Mouse (Mus musculus) forebrain, embryonic 14.5 days (tissue): ENCODE measurements around the gene Nr1i2. TPM values are rescaled to one million over a fixed set of nuclear protein-coding genes. Genes with fewer than 3 reads are reported as not detected.
"Not testable (repeated sequence)": the region's sequence is repeated elsewhere in the genome, so short reads cannot be mapped to it uniquely, and the experiment has no call there.

Source experiments
- ATAC-seq: fragments of 200-750 bp; cut with Nextera tagmentation; 2 replicates; pipeline ENCODE4 v1.8.0; 2017; ENCODE audit warnings: mild to moderate bottlenecking, moderate library complexity
- DNase-seq: peaks from one replicate; pipeline ENCODE4 v3.0.0-alpha.2; 2015; ENCODE audit warnings: low spot score
- H3K27ac ChIP-seq: fragments of 300-500 bp; sonication (generic); 2 replicates; pipeline ENCODE4 v1.5.1; 2014; ENCODE audit warnings: low read depth, mild to moderate bottlenecking, control low read depth, low read length, moderate library complexity
- H3K27me3 ChIP-seq: fragments of 300-500 bp; sonication (generic); replicated peaks from 2 replicates; pipeline ENCODE4 v1.6.1; 2014; ENCODE audit warnings: low read length, control low read depth, mixed read lengths; ENCODE audit not compliant: control insufficient read depth, insufficient read depth
- H3K36me3 ChIP-seq: fragments of 300-500 bp; sonication (generic); 2 replicates; pipeline ENCODE4 v1.6.1; 2014; ENCODE audit warnings: low read length, control low read depth; ENCODE audit not compliant: control insufficient read depth, insufficient read depth
- H3K4me1 ChIP-seq: fragments of 300-500 bp; sonication (generic); 2 replicates; pipeline ENCODE4 v1.6.1; 2014; ENCODE audit warnings: antibody characterized with exemption, low read length, control low read depth; ENCODE audit not compliant: control insufficient read depth, insufficient read depth
- H3K4me2 ChIP-seq: fragments of 300-500 bp; sonication (generic); 2 replicates; pipeline ENCODE4 v1.6.1; 2014; ENCODE audit warnings: mild to moderate bottlenecking, control low read depth, low read length
- H3K4me3 ChIP-seq: fragments of 300-500 bp; sonication (generic); 2 replicates; pipeline ENCODE4 v1.5.1; 2014; ENCODE audit warnings: low read depth, low read length, control low read depth
- H3K9ac ChIP-seq: fragments of 300-500 bp; sonication (generic); 2 replicates; pipeline ENCODE4 v1.6.1; 2014; ENCODE audit warnings: mild to moderate bottlenecking, low read length, control low read depth, moderate library complexity
- H3K9me3 ChIP-seq: fragments of 300-500 bp; sonication (generic); replicated peaks from 2 replicates; pipeline ENCODE4 v1.6.1; 2016; ENCODE audit warnings: low read length, control low read depth, mixed read lengths; ENCODE audit not compliant: control insufficient read depth
- WGBS: fragments of 180-500 bp; shearing (Covaris S2); extraction: QIAGEN DNeasy Blood & Tissue Kit; methylation state at CpG from one replicate; pipeline ENCODE4 v1.1.7; 2014; 5-methylcytosine and 5-hydroxymethylcytosine counted together
- polyA plus RNA-seq: library from polyadenylated mRNA; unstranded; fragments of >200 nt; fragmentation: Nextera tagmentation; extraction: Ambion mirVana; gene quantifications from 2 replicates; pipeline ENCODE4 v1.2.1, GENCODE M21; 2014

The Nr1i2 gene
- polyA plus RNA-seq, result not detected in 2 replicates

DNA sequence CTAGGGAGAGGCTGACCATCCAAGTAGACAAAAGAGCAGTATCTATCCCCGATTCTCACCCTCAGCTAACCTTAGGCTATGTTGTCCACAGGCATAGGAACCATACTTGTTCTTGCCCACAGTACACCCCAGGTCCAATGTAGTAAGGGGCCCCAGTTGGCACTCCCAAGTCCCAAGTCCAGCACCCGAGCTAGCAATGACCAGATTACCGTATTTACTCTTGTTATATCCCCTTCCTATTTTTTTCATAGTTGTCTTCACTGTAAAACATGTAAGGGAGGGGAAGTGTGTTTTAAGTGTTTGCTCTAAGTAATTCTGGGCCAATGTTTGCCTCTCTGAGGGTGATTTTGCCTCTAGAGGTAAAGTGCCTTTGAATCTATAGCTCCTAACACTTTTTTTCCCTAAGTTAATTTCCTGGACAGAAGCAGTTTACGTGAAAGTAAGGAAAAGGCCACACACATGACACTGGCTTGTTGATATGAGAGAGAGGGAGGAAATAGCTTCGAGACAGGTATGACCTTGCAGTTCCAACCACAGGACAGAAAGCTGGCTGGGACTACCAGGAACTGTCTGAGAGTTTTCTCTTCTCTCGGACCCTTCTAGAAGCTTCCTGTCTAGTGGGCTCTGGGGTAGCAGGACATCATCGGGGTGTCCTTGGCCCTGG, at the start of gene Nr1i2:
TSS of gene Nr1i2 (minus strand) at position 140 of the 664 bp plus-strand sequence.
- Histone ChIP-seq H3K4me3 (no peak within 1 kb of the TSS), H3K27me3 (no peaks in the 10 kb centered on the region), H3K27ac (no peak within 1 kb of the TSS), H3K4me1 (no peaks in the 10 kb centered on the region), H3K36me3 (no peaks in the 10 kb centered on the region), H3K9ac (no peak within 1 kb of the TSS), H3K9me3 (no peaks in the 10 kb centered on the region), H3K4me2 (no peak within 1 kb of the TSS)
- ATAC-seq (no peak), DNase-seq (no peak)
- WGBS, result 72% methylated on average over 7 of the region's 7 CpGs

DNA sequence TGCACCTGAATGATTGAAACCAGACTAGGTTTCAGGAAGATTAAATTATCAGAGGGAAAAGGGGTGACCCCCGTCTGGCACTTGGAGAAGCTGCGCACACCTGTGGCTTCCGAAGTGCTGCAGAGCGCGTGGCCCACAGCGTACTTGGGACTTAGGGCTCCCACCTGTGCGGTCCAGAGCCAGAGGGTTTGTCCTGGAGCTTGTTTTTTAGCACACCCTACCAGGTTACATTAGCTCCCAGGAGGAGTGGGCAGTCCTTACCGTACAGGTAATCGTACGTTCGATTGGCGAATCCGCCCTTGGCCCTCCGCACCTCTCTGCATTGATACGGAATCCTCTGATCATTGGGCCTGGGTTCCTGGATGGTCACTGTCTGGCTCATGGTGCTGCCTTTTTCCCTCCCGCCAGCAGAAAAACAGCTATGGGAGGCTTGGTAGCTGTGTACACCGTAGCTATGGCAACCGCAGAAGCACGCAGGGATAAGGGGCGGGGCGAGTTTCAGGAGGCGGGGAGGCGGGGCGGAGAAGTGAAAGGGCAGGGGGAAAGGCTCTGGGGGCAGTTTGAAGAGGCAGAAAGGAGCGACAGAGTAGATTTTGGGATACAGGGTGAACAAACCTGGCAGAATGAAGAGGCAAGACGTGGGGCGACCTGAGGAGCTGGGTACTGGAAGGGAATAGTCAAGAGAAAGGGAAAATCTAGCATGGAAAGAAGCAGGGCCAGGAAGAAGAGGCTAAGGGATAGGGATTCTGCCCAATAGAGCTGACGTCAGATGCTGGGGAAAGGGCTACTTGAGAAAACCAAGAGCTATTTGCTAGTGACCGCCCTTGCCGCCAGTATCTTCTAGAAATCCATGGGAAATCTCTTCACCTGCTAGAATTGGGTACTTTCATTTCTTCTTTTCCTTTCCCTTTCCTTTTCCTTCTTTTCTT, 47.0 kb upstream of the Nr1i2 start, which contains the start of gene Maats1:
TSS of gene Maats1 (minus strand) at position 748 of the 929 bp plus-strand sequence.
- ATAC-seq (peak; percentile 89), DNase-seq (peak; percentile 90)
- 7% methylated on average over 30 of the region's 30 CpGs for WGBS
- H3K36me3 ChIP-seq, result no peaks in the 10 kb centered on the region
- no peaks in the 10 kb centered on the region for H3K9me3 ChIP-seq
- H3K4me1 ChIP-seq, result peaks cover 3% of the 10 kb centered on the region; the same call in 1 of the 2 replicates
- peak within 1 kb of the TSS; percentile 34 for H3K4me3 ChIP-seq
- H3K9ac ChIP-seq, result peak within 1 kb of the TSS; percentile 62
- H3K27ac ChIP-seq, result no peak within 1 kb of the TSS
- H3K27me3 ChIP-seq, result no peaks in the 10 kb centered on the region
- H3K4me2 ChIP-seq, result peak within 1 kb of the TSS; percentile 65

DNA sequence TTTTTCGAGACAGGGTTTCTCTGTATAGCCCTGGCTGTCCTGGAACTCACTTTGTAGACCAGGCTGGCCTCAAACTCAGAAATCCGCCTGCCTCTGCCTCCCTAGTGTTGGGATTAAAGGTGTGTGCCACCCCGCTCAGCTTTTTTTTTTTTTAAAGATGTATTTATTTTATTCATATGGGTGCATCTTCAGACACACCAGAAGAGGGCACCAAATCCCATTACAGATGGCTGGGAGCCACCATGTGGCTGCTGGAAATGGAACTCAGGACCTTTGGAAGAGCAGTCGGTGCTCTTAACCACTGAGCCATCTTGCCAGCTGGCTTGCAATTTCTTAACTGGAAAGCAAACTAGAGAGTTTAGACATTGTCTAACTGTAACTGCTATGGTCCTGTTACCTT, 43.5 kb upstream of the Nr1i2 start:
- H3K4me1 ChIP-seq, H3K4me3 ChIP-seq, H3K27ac ChIP-seq, H3K9me3 ChIP-seq, H3K4me2 ChIP-seq, H3K9ac ChIP-seq, ATAC-seq, H3K36me3 ChIP-seq, DNase-seq, H3K27me3 ChIP-seq: not testable (repeated sequence)
- 92% methylated on average over 4 of the region's 4 CpGs for WGBS

DNA sequence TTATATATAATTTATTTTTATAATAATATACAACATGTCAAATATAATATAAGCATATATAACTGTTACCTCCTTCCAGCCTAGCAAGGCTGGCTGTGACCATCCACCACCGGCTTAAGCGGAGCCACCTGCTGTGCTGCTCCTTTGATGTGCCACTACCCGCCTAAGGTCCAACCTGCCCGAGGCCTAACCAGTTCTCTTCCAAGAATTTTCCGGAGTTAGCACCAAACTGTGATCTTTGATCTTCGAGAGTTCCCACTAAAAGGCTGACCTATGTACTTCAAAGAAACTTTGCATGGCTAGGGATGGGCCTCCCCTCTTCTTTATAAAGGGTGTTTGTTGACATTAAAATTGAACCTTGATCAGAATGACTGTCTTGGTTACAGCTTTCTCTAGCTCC, 39.8 kb upstream of the Nr1i2 start:
- 39% methylated on average over 6 of the region's 6 CpGs for WGBS
- Histone ChIP-seq H3K27ac (no peak overlapping the region), H3K9ac (no peak overlapping the region), H3K36me3 (no peaks in the 10 kb centered on the region), H3K27me3 (no peaks in the 10 kb centered on the region), H3K9me3 (no peaks in the 10 kb centered on the region), H3K4me3 (no peak overlapping the region), H3K4me2 (no peak overlapping the region), H3K4me1 (no peaks in the 10 kb centered on the region)
- DNase-seq, result no peak
- no peak for ATAC-seq

DNA sequence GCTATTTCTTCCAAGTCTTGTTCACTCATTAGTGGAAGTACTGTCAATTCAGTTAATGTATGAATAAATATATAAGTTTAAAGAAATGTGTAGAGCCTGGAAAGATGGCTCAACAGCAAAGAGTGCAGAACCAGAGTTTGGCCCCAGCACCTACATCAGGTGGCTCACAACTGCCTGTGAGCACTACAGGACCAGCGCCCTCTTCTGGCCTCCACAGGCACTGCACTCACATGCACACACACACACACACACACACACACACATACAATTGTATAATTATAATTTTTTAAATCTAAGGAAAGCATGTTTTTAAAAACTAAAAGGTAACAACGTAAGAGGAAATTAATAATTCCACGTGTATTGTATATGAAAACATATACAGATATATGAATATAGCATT, 34.7 kb upstream of the Nr1i2 start:
- Histone ChIP-seq H3K4me1 (no peaks in the 10 kb centered on the region), H3K27ac (no peak overlapping the region), H3K27me3 (no peaks in the 10 kb centered on the region), H3K36me3 (no peaks in the 10 kb centered on the region), H3K9me3 (no peaks in the 10 kb centered on the region), H3K4me2 (no peak overlapping the region), H3K9ac (no peak overlapping the region), H3K4me3 (no peak overlapping the region)
- DNase-seq (no peak), ATAC-seq (no peak)
- WGBS, result 88% methylated on average over 3 of the region's 3 CpGs

DNA sequence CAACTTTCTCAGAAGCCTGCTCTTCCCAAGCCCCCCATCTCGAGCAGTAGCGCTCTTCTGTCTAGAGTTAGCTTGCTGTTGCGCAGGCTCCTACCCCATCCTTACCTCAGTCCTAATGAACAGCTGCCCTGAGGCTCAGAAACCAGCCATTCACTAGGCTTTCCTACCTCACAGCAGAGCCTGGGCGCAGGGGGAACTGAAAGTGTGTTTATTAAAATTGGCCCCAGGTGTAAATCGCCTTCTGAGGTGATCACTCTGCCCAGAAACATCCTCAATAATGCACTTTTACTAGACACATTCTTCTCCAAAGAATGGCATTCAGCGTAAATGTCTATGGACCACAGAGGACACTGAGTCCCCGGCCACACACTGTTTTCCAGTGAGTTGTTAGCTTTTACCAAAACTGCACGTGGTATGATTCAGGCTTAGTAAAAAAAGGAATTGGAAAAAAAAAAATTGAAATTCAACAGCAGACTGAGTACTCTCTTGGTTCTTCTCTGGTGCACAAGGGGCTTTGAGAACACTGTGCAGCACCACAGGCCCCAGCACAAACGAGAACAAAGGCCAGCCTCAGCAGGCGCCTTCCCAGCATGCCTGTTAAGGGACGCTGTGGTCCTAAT, 32.3 kb upstream of the Nr1i2 start:
- 80% methylated on average over 11 of the region's 11 CpGs for WGBS
- Histone ChIP-seq H3K4me3 (no peak overlapping the region), H3K9me3 (no peaks in the 10 kb centered on the region), H3K27me3 (no peaks in the 10 kb centered on the region), H3K9ac (no peak overlapping the region), H3K4me1 (no peaks in the 10 kb centered on the region), H3K27ac (no peak overlapping the region), H3K36me3 (no peaks in the 10 kb centered on the region), H3K4me2 (no peak overlapping the region)
- no peak for ATAC-seq
- DNase-seq, result no peak

DNA sequence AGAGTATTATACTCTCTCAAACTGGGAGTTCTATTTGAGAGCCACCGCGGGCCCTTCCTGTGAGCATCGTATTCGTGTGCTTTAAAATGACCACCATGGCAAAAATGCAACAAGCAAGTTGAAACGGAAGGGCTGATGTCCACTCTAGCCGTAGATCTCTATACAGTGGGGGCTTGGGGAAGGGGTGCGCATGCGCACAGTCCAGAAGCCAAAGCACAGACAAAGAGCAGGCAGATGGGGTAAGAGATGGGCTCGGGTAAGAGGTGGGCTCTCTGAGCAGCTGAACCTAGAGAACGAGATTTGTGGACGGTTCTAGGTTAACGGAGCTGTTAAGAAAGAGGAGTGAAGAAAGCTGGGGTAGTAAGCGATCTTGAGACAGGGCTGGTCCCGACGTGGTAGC, 29.7 kb upstream of the Nr1i2 start:
- ATAC-seq (no peak), DNase-seq (no peak)
- Histone ChIP-seq H3K27me3 (no peaks in the 10 kb centered on the region), H3K4me1 (no peaks in the 10 kb centered on the region), H3K4me3 (no peak overlapping the region), H3K9ac (no peak overlapping the region), H3K4me2 (no peak overlapping the region), H3K27ac (no peak overlapping the region), H3K36me3 (no peaks in the 10 kb centered on the region), H3K9me3 (no peaks in the 10 kb centered on the region)
- WGBS, result 93% methylated on average over 15 of the region's 15 CpGs

DNA sequence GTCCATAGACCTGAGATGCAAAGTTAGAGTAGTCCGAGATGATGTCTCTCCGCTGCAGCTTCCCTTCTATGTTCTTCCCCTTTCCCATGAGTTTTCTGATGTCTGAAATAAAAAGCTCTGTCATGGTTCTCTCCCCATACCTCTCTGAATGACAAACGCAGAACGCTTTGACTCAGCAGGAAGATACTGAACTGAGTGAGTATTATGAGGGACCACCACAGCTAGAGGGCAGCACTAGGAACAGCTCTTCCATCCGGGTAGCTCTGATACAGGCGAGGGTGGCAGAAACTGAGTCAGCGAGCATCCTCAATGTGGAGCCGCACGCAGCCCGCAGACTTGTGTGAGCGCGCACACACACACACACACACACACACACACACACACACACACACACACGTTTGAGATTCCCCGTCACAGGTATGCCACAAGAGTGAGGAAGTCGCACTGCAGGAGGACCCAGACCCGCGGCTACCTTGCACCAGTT, 26.9 kb upstream of the Nr1i2 start:
- H3K36me3 ChIP-seq, result no peaks in the 10 kb centered on the region
- WGBS, result 28% methylated on average over 17 of the region's 17 CpGs

More for the DNA sequence above, 26.9 kb upstream of the Nr1i2 start:
- ATAC-seq (peak; percentile 86), DNase-seq (peak; percentile 79)
- 0 out of 2 replicates have a peak overlapping the region, but pooled peaks have one; percentile 16 for H3K4me3 ChIP-seq
- no peaks in the 10 kb centered on the region for H3K9me3 ChIP-seq
- H3K27ac ChIP-seq, result no peak overlapping the region
- H3K4me2 ChIP-seq, result peak overlapping the region; percentile 45
- no peaks in the 10 kb centered on the region for H3K4me1 ChIP-seq
- H3K27me3 ChIP-seq, result no peaks in the 10 kb centered on the region
- 0 out of 2 replicates have a peak overlapping the region, but pooled peaks have one; percentile 47 for H3K9ac ChIP-seq
